Mouse (Mus musculus) cerebellum, adult 2 months (tissue): ENCODE measurements around the gene Copg1. TPM values are rescaled to one million over a fixed set of nuclear protein-coding genes. Genes with fewer than 3 reads are reported as not detected.

Experiments
- DNase-seq, 2 experiments: peaks; one replicate each; pipeline ENCODE4 v3.0.0; 2021
- H3K27ac ChIP-seq: fragments of 200-500 bp; 2 replicates; pipeline ENCODE4 v1.5.1; 2012; ENCODE audit warnings: low read length, control low read depth, inconsistent platforms; ENCODE audit not compliant: insufficient read depth
- H3K27me3 ChIP-seq: fragments of 200-500 bp; 2 replicates; pipeline ENCODE4 v1.6.1; 2012; ENCODE audit warnings: inconsistent platforms, mild to moderate bottlenecking, low read length, moderate library complexity; ENCODE audit not compliant: control insufficient read depth, insufficient read depth
- H3K4me1 ChIP-seq: fragments of 200-500 bp; 2 replicates; pipeline ENCODE4 v1.6.1; 2011; ENCODE audit warnings: low read length; ENCODE audit not compliant: control insufficient read depth, insufficient read depth
- H3K4me3 ChIP-seq: fragments of 200-500 bp; replicated peaks from 2 replicates; pipeline ENCODE3; 2011; ENCODE audit warnings: mild to moderate bottlenecking, low read depth, low read length, control low read depth; ENCODE audit not compliant: insufficient read depth
- CTCF ChIP-seq: fragments of 200-500 bp; IDR thresholded peaks from 2 replicates; pipeline ENCODE4 v1.5.1; 2011; ENCODE audit warnings: low read depth, mild to moderate bottlenecking, control low read depth, low read length, moderate library complexity, borderline replicate concordance; ENCODE audit not compliant: insufficient read depth
- POLR2A ChIP-seq: fragments of 200-500 bp; IDR thresholded peaks from 2 replicates; pipeline ENCODE4 v1.6.1; 2011; ENCODE audit warnings: low read length, control low read depth, borderline replicate concordance; ENCODE audit not compliant: insufficient read depth
- WGBS: fragments of 180-500 bp; shearing (Covaris S2); methylation state at CpG from one replicate; pipeline ENCODE4 v1.1.7; 2018; 5-methylcytosine and 5-hydroxymethylcytosine counted together
- polyA plus RNA-seq: library from polyadenylated mRNA; depleted of rRNA; stranded (reverse); fragments of >200 nt; gene quantifications from 2 replicates; pipeline ENCODE4 v1.2.3, GENCODE M21; 2012

Copg1 gene
- polyA plus RNA-seq, 1 experiment = 265 TPM

DNA sequence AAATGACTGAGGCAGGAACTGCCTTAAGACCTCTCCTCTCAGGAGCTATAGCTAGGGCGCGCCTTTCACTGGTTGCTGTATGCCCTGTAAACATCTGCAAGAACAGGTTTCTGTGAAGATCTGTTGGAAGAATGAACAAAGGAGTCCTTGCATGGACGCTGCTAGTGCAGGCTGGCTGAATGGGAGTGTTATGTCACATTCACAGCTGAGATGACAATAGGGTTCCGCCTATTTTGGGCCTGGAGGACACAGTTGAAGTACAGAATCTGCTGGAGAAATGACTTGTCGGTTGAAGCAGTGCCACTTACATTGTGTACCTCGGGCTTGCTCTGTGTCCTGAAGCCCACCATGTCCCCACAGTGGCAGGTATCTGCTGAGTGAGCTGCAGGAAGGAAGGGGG lies 21.6 kb downstream of the Copg1 start:
- Histone ChIP-seq H3K27me3 (no peaks in the 10 kb centered on the region), H3K27ac (no peak overlapping the region; the same call in 1 of the 2 replicates), H3K4me1 (no peaks in the 10 kb centered on the region), H3K4me3 (no peak overlapping the region)
- TF ChIP-seq POLR2A (no peak), CTCF (no peak)
- 86% methylated on average over 6 of the region's 6 CpGs for WGBS
- DNase-seq = no peak

DNA sequence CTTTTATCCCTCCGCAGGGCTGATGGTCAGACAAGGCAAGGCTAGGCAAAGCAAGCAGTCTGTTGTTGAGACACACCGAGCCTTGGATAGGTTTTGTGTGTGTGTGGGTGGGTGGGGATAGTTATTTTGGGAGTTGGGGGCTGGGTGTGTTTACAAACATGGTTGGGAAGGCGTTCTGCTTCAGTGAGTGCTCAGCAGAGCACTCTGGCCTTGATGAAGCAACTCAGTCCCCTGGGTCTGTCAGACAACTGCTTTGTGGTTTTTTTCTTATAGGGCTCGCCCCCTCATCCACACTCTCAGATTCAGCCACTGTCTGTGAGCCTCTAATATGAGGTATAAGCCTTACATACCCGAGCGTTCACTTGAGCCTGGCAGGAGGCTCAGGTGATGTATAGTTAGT lies 23.9 kb downstream of the Copg1 start:
- 84% methylated on average over 6 of the region's 6 CpGs for WGBS
- H3K27ac ChIP-seq = no peak overlapping the region
- H3K4me3 ChIP-seq = no peak overlapping the region
- H3K4me1 ChIP-seq = peaks cover 6% of the 10 kb centered on the region
- TF ChIP-seq CTCF = no peak
- TF ChIP-seq POLR2A = no peak
- no peak for DNase-seq
- no peaks in the 10 kb centered on the region for H3K27me3 ChIP-seq

DNA sequence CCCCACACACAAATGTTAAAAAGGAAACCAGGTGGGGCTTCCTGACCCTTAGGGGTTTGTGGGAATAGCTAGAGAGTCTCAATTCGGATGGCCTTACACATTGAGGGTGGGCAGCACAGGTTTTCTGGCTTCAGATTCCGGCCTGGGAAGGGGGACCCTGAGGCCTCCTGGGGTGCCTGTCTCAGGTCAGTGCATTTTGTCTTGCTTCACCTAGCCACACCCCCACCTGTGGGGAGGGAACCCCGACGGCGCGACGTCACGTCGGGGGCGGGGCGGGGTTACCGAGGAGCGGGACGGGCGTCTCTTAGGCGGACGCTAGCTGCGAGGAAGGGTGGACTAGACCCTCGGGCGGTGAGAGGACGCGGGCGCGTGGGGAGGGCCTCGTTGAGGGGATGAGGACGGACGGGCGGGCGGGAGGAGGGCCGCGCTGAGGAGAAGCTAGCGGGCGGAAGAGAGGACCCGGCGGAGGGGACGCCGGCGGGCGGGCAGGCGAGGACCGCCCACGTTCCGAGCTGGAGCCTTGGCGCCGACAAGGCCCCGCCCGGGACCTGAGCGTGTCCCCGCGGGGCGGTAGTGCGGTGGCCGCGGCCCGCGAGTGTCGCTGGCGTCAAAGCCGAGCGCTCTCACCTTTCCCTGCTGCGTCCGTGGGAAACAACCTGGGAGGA lies 26.2 kb downstream of the Copg1 start, which contains the start of gene Hmces:
Gene Hmces, plus strand, starts transcription at position 275 of the 665 bp plus-strand sequence.
- H3K4me1 ChIP-seq = peaks cover 6% of the 10 kb centered on the region
- H3K27ac ChIP-seq = peak within 1 kb of the TSS; percentile 49
- DNase-seq = peak; percentile 82
- peak within 1 kb of the TSS; percentile 74 for H3K4me3 ChIP-seq
- no peaks in the 10 kb centered on the region for H3K27me3 ChIP-seq
- TF ChIP-seq POLR2A (peak; percentile 58; the same call in 1 of the 2 replicates), CTCF (no peak)
- WGBS = 1% methylated on average over 62 of the region's 62 CpGs

GRCm38 (mm10) chr6:87914326-87915102 lies 26.9 kb downstream of the Copg1 start:
- Histone ChIP-seq H3K4me1 (peaks cover 6% of the 10 kb centered on the region), H3K27ac (peak overlapping the region; percentile 49), H3K27me3 (no peaks in the 10 kb centered on the region), H3K4me3 (peak overlapping the region; percentile 74)
- DNase-seq = peak; percentile 54 to 68
- TF ChIP-seq POLR2A (no peak), CTCF (no peak)
- 1% methylated on average over 35 of the region's 35 CpGs for WGBS

GRCm38 (mm10) chr6:87915939-87916338 lies 28.3 kb downstream of the Copg1 start:
- Histone ChIP-seq H3K27ac (no peak overlapping the region), H3K4me3 (no peak overlapping the region), H3K27me3 (no peaks in the 10 kb centered on the region), H3K4me1 (peaks cover 6% of the 10 kb centered on the region)
- WGBS = 74% methylated on average over 5 of the region's 5 CpGs
- DNase-seq = no peak
- no peak for TF ChIP-seq POLR2A
- no peak for TF ChIP-seq CTCF

GRCm38 (mm10) chr6:87921201-87921600 lies 33.6 kb downstream of the Copg1 start:
- no peak for DNase-seq
- 93% methylated on average over 4 of the region's 4 CpGs for WGBS
- Histone ChIP-seq H3K4me3 (no peak overlapping the region), H3K27me3 (no peaks in the 10 kb centered on the region), H3K27ac (no peak overlapping the region), H3K4me1 (peaks cover 3% of the 10 kb centered on the region)
- no peak for TF ChIP-seq CTCF
- TF ChIP-seq POLR2A = no peak

- 93% methylated on average over 1 of the region's 1 CpGs for WGBS
- TF ChIP-seq CTCF = no peak
- no peak for TF ChIP-seq POLR2A
- H3K4me1 ChIP-seq = no peaks in the 10 kb centered on the region
- H3K4me3 ChIP-seq = no peak overlapping the region
- no peak overlapping the region for H3K27ac ChIP-seq
- no peaks in the 10 kb centered on the region for H3K27me3 ChIP-seq
- no peak for DNase-seq
Observed at GRCm38 (mm10) chr6:87923624-87924023, 36.0 kb downstream of the Copg1 start.
